Mouse (Mus musculus) lung, embryonic 14.5 days (tissue): Measurements from ENCODE around the gene Slc31a1. TPM values are rescaled to one million over a fixed set of nuclear protein-coding genes. Genes with fewer than 3 reads are reported as not detected.
A peak's percentile ranks its signal among the peaks of the same experiment; 100 is the strongest.

Experiments
- ATAC-seq: fragments of 200-750 bp; cut with Nextera tagmentation; 2 replicates; pipeline ENCODE4 v1.8.0; 2017; ENCODE audit warnings: mild to moderate bottlenecking, moderate TSS enrichment, moderate library complexity; ENCODE audit not compliant: insufficient read depth
- DNase-seq: peaks from one replicate; pipeline ENCODE4 v3.0.0-alpha.2; 2015
- H3K27ac ChIP-seq: fragments of 300-500 bp; sonication (generic); 2 replicates; pipeline ENCODE4 v1.5.1; 2014; ENCODE audit warnings: low read depth, mild to moderate bottlenecking, moderate library complexity
- H3K27me3 ChIP-seq: fragments of 300-500 bp; sonication (generic); 2 replicates; pipeline ENCODE4 v1.6.1; 2014; ENCODE audit warnings: low read length, control low read depth; ENCODE audit not compliant: insufficient read depth
- H3K36me3 ChIP-seq: fragments of 300-500 bp; sonication (generic); 2 replicates; pipeline ENCODE4 v1.6.1; 2014; ENCODE audit warnings: control low read depth; ENCODE audit not compliant: insufficient read depth
- H3K4me1 ChIP-seq: fragments of 300-500 bp; sonication (generic); 2 replicates; pipeline ENCODE4 v1.6.1; 2014; ENCODE audit warnings: antibody characterized with exemption, control low read depth; ENCODE audit not compliant: insufficient read depth
- H3K4me2 ChIP-seq: fragments of 300-500 bp; sonication (generic); 2 replicates; pipeline ENCODE4 v1.6.1; 2014; ENCODE audit warnings: mild to moderate bottlenecking
- H3K4me3 ChIP-seq: fragments of 300-500 bp; sonication (generic); 2 replicates; pipeline ENCODE4 v1.5.1; 2014; ENCODE audit warnings: low read depth, low read length
- H3K9ac ChIP-seq: fragments of 300-500 bp; sonication (generic); 2 replicates; pipeline ENCODE4 v1.6.1; 2014
- H3K9me3 ChIP-seq: fragments of 300-500 bp; sonication (generic); 2 replicates; pipeline ENCODE4 v1.6.1; 2016; ENCODE audit warnings: low read depth, low read length, control low read depth
- CTCF ChIP-seq: IDR thresholded peaks from 2 replicates; pipeline ENCODE4 v1.5.1; 2016; ENCODE audit warnings: antibody characterized with exemption, low read depth
- WGBS: fragments of 180-500 bp; shearing (Covaris S2); extraction: QIAGEN DNeasy Blood & Tissue Kit; methylation state at CpG from one replicate; pipeline ENCODE4 v1.1.7; 2014; 5-methylcytosine and 5-hydroxymethylcytosine counted together
- polyA plus RNA-seq: library from polyadenylated mRNA; unstranded; fragments of >200 nt; fragmentation: Nextera tagmentation; extraction: Ambion mirVana; gene quantifications from 2 replicates; pipeline ENCODE4 v1.2.1, GENCODE M21; 2014

The Slc31a1 gene
- polyA plus RNA-seq, 1 experiment from 2014 or later: 44.4 TPM

GRCm38 (mm10) chr4:62406133-62406532 lies 45.6 kb downstream of the Slc31a1 start:
- no peak overlapping the region for H3K4me3 ChIP-seq
- H3K4me1 ChIP-seq: peaks cover 9% of the 10 kb centered on the region
- no peak for DNase-seq
- no peak overlapping the region for H3K27ac ChIP-seq
- H3K9ac ChIP-seq: no peak overlapping the region
- H3K27me3 ChIP-seq: no peaks in the 10 kb centered on the region
- H3K9me3 ChIP-seq: no peaks in the 10 kb centered on the region
- ATAC-seq: no peak
- WGBS: 76% methylated on average over 4 of the region's 4 CpGs
- no peak overlapping the region for H3K4me2 ChIP-seq
- peaks cover 39% of the 10 kb centered on the region for H3K36me3 ChIP-seq
- TF ChIP-seq CTCF: no peak

- Histone ChIP-seq H3K36me3 (peaks cover 39% of the 10 kb centered on the region), H3K9me3 (no peaks in the 10 kb centered on the region), H3K27me3 (no peaks in the 10 kb centered on the region), H3K9ac (peak overlapping the region; percentile 90), H3K4me1 (peaks cover 9% of the 10 kb centered on the region), H3K4me3 (peak overlapping the region; percentile 80), H3K4me2 (peak overlapping the region; percentile 64), H3K27ac (peak overlapping the region; percentile 92)
- WGBS: under 1% methylated on average over 35 of the region's 35 CpGs
- ATAC-seq: peak; percentile 57
- peak; percentile 67 for TF ChIP-seq CTCF
- DNase-seq: peak; percentile 92
Measured at GRCm38 (mm10) chr4:62407730-62408582, 47.4 kb downstream of the Slc31a1 start.

- H3K9me3 ChIP-seq: no peaks in the 10 kb centered on the region
- peak within 1 kb of the TSS; percentile 92 for H3K27ac ChIP-seq
- ATAC-seq (peak; percentile 99), DNase-seq (peak; percentile 100)
- under 1% methylated on average over 39 of the region's 39 CpGs for WGBS
- TF ChIP-seq CTCF: no peak
- H3K4me3 ChIP-seq: peak within 1 kb of the TSS; percentile 80
- peaks cover 9% of the 10 kb centered on the region for H3K4me1 ChIP-seq
- H3K9ac ChIP-seq: peak within 1 kb of the TSS; percentile 90
- H3K4me2 ChIP-seq: peak within 1 kb of the TSS; percentile 85
- H3K36me3 ChIP-seq: peaks cover 43% of the 10 kb centered on the region
- H3K27me3 ChIP-seq: no peaks in the 10 kb centered on the region
Measured at GRCm38 (mm10) chr4:62408601-62409282, 48.2 kb downstream of the Slc31a1 start, which contains the start of the genes Cdc26 and Prpf4. TSS of gene Cdc26 (minus strand) at chr4:62408642. TSS of gene Prpf4 (plus strand) at chr4:62408797.

- no peak for DNase-seq
- peaks cover 9% of the 10 kb centered on the region for H3K4me1 ChIP-seq
- H3K9me3 ChIP-seq: no peaks in the 10 kb centered on the region
- H3K4me2 ChIP-seq: peak overlapping the region; percentile 85
- H3K9ac ChIP-seq: peak overlapping the region; percentile 90
- ATAC-seq: no peak
- H3K36me3 ChIP-seq: peaks cover 43% of the 10 kb centered on the region
- H3K4me3 ChIP-seq: peak overlapping the region; percentile 80
- 19% methylated on average over 6 of the region's 6 CpGs for WGBS
- H3K27me3 ChIP-seq: no peaks in the 10 kb centered on the region
- H3K27ac ChIP-seq: peak overlapping the region; percentile 92
- TF ChIP-seq CTCF: no peak
Measured at GRCm38 (mm10) chr4:62409615-62410014, 49.1 kb downstream of the Slc31a1 start.

GRCm38 (mm10) chr4:62410325-62410724 lies 49.8 kb downstream of the Slc31a1 start:
- WGBS: 85% methylated on average over 2 of the region's 2 CpGs
- Histone ChIP-seq H3K36me3 (peaks cover 50% of the 10 kb centered on the region), H3K27ac (no peak overlapping the region), H3K27me3 (no peaks in the 10 kb centered on the region), H3K4me2 (peak overlapping the region; percentile 85), H3K4me3 (peak overlapping the region; percentile 80; the same call in 1 of the 2 replicates), H3K4me1 (peaks cover 9% of the 10 kb centered on the region), H3K9me3 (no peaks in the 10 kb centered on the region), H3K9ac (peak overlapping the region; percentile 90; the same call in 1 of the 2 replicates)
- no peak for ATAC-seq
- no peak for DNase-seq
- TF ChIP-seq CTCF: no peak

DNA sequence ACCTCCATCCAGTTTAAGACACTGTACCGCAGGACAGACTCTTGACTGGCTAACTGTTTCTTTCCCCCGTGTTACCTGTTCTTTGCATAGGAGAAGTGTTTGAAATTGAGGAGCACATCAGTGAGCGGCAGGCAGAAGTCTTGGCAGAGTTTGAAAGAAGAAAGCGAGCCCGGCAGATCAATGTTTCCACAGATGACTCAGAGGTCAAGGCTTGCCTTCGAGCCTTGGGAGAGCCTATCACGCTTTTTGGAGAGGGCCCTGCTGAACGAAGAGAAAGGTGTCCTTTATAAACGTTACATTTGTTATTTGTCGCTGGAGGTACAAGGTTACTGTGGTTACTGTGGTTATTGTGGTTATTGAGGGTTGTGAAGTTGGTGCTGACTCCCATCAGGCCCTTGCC lies 51.1 kb downstream of the Slc31a1 start:
- Histone ChIP-seq H3K4me1 (peaks cover 9% of the 10 kb centered on the region), H3K9me3 (no peaks in the 10 kb centered on the region), H3K9ac (no peak overlapping the region), H3K27ac (no peak overlapping the region), H3K36me3 (peaks cover 58% of the 10 kb centered on the region), H3K4me3 (no peak overlapping the region), H3K4me2 (no peak overlapping the region), H3K27me3 (no peaks in the 10 kb centered on the region)
- 91% methylated on average over 10 of the region's 10 CpGs for WGBS
- ATAC-seq (no peak), DNase-seq (no peak)
- no peak for TF ChIP-seq CTCF

GRCm38 (mm10) chr4:62418448-62418847 lies 57.9 kb downstream of the Slc31a1 start:
- WGBS: 88% methylated on average over 8 of the region's 8 CpGs

More at GRCm38 (mm10) chr4:62418448-62418847, 57.9 kb downstream of the Slc31a1 start:
- H3K9me3 ChIP-seq: no peaks in the 10 kb centered on the region
- ATAC-seq (no peak), DNase-seq (no peak)
- H3K4me2 ChIP-seq: no peak overlapping the region
- no peak overlapping the region for H3K27ac ChIP-seq
- no peak for TF ChIP-seq CTCF
- H3K9ac ChIP-seq: no peak overlapping the region
- H3K4me3 ChIP-seq: no peak overlapping the region
- H3K36me3 ChIP-seq: peaks cover 100% of the 10 kb centered on the region
- H3K4me1 ChIP-seq: no peaks in the 10 kb centered on the region
- no peaks in the 10 kb centered on the region for H3K27me3 ChIP-seq
